Mouse (Mus musculus) layer of hippocampus, adult 9-10 months (tissue): ENCODE data around the gene Ndufb4.

ENCODE experiments used
- DNase-seq: peaks from one replicate; pipeline ENCODE4 v3.0.0; 2022; ENCODE audit warnings: low spot score

Gene Ndufb4

GRCm38 (mm10) chr16:37635095-37635494 lies 19.2 kb downstream of the Ndufb4 start:
- no peak for DNase-seq

GRCm38 (mm10) chr16:37634578-37634977 lies 19.7 kb downstream of the Ndufb4 start:
- no peak for DNase-seq

- DNase-seq = no peak
These were observed 25.2 kb downstream of the Ndufb4 start for GRCm38 (mm10) chr16:37629011-37629410.

- DNase-seq = no peak
These were observed 25.9 kb downstream of the Ndufb4 start for GRCm38 (mm10) chr16:37628336-37628735.

- no peak for DNase-seq
These were observed 27.8 kb downstream of the Ndufb4 start for GRCm38 (mm10) chr16:37626388-37626949.

- DNase-seq = no peak
These were observed 31.3 kb downstream of the Ndufb4 start for GRCm38 (mm10) chr16:37622919-37623318.

- no peak for DNase-seq
These were observed 31.9 kb downstream of the Ndufb4 start for GRCm38 (mm10) chr16:37622403-37622802.

- DNase-seq = no peak
These were observed 36.6 kb downstream of the Ndufb4 start for GRCm38 (mm10) chr16:37617695-37618094.

- no peak for DNase-seq
These were observed 38.1 kb downstream of the Ndufb4 start for GRCm38 (mm10) chr16:37616104-37616503.

- DNase-seq = no peak
These were observed 38.8 kb downstream of the Ndufb4 start for GRCm38 (mm10) chr16:37615429-37615828.

GRCm38 (mm10) chr16:37614540-37614939 lies 39.7 kb downstream of the Ndufb4 start:
- DNase-seq = no peak

GRCm38 (mm10) chr16:37612013-37612412 lies 42.2 kb downstream of the Ndufb4 start:
- DNase-seq = no peak

- DNase-seq = no peak
These were observed 43.2 kb downstream of the Ndufb4 start for GRCm38 (mm10) chr16:37611072-37611471.

- DNase-seq = no peak
These were observed 43.9 kb downstream of the Ndufb4 start for GRCm38 (mm10) chr16:37610333-37610732.

GRCm38 (mm10) chr16:37604243-37604642 lies 50.0 kb downstream of the Ndufb4 start:
- DNase-seq = no peak

GRCm38 (mm10) chr16:37603431-37603830 lies 50.8 kb downstream of the Ndufb4 start:
- no peak for DNase-seq

- DNase-seq = no peak
These were observed 54.9 kb downstream of the Ndufb4 start for GRCm38 (mm10) chr16:37599326-37599725.

GRCm38 (mm10) chr16:37598463-37598862 lies 55.8 kb downstream of the Ndufb4 start:
- no peak for DNase-seq

- DNase-seq = no peak
These were observed 56.8 kb downstream of the Ndufb4 start for GRCm38 (mm10) chr16:37597412-37597811.
